Mouse (Mus musculus): ENCODE data around the gene Stx8.
A peak's percentile ranks its signal among the peaks of the same experiment; 100 is the strongest.

Stx8 gene

DNA sequence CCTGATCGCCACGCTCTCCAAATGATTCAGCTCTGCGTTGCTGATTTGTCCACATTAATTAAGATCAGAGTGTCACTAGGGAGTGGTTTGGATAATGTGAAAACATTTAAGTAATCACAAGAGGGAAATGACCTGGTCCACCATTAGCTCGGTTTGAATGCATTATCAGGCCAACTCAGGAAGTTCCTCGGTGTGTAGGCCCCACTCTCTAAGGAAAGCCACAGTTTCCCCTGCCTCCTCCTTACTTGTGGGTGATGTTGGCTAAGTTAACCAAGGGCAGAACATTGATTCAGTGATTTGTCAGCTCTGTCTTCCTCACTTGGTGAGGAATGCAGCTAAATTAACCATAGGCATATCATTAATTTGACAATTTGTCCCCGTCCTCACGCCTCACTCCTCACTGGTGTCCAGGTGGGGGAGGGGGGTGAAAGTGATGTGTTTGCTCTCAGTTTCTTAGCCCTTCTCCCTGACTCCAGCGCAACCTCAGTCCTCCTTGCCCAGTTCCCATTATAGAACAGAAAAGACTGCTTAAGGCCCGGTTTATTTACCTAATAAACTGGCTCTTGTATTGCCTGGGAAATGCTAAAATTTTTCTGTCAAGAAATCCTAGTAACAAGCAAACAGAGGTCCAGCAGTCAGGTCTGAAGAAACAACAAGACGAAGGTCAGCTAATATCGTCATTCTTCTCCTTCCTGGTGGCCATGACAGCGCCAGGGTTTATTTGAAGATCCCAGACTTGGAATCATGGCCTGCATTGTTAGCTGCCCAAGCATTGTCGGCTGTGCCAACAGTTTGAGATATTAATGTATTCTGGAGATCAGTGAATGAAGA lies 178.5 kb downstream of the Stx8 start:
- DNase-seq (ENCODE audit: extremely low spot score), result no peak

GRCm38 (mm10) chr11:68145066-68145585 lies 179.1 kb downstream of the Stx8 start:
- peak; percentile 38 for DNase-seq (ENCODE audit: extremely low spot score)

- DNase-seq (ENCODE audit: extremely low spot score), result peak; percentile 60
These were observed 179.8 kb downstream of the Stx8 start for GRCm38 (mm10) chr11:68145586-68146455.

DNA sequence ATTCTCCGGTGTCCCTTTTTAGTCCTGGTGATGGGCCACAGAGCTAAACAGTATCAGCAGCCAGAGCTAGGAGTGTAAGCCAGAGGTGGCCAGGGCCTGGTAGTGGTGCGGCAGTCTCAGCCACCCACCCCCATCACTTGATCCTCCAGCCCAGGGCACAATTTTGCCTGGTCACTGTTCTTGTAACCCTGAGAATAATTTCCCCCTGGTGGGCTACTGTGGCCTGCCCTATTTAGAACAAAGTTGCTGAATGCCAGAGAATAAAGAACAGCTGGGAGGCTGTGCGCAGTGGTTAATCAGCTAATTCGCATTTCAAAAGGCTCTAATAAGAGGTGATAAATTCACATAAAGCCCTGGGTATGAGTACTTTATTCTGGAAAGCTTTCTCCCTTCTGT lies 180.5 kb downstream of the Stx8 start:
- DNase-seq (ENCODE audit: extremely low spot score), result no peak

DNA sequence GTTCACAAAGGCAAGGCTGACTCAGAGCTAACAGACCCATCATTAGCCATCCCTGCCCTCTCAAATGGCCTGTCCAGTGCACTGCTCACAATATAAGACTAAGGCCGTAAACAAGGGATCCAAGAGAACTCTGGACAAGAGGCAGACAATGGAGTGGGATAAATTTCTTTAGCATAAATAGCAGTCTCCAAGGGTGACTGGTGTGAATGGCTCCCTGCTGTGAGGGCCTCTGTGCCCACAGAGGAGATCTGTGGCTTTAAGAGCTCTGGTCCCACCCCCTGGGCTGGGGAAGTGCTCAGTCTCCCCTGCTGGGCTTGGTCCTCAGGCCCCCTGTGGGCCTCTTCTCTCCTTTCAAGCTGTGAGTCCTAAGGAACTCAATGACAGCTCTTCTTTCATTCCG lies 184.9 kb downstream of the Stx8 start:
- DNase-seq (ENCODE audit: extremely low spot score), result peak; percentile 69

DNA sequence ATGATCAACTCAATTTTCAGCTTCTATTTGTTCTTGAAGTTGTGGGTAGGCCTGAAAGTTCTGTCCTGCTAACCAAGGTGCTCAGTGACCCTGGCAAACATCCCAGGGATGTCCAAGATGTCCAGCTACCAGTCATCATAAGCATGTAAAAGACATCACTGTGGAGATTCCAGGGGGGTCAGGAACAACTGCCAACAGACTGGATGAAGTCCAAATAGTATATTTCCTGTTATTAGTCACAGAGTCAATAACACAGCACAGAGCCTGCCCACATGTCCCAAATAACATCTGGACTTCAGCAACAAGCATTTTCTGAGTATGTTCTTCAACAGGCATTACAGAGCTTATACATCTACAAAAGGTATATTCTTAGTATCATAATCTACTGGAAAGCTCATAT lies 189.8 kb downstream of the Stx8 start:
- DNase-seq (ENCODE audit: extremely low spot score), result no peak

- DNase-seq (ENCODE audit: extremely low spot score), result no peak
These were observed 192.2 kb downstream of the Stx8 start for GRCm38 (mm10) chr11:68158166-68158565.

- DNase-seq (ENCODE audit: extremely low spot score), result no peak
These were observed 193.9 kb downstream of the Stx8 start for GRCm38 (mm10) chr11:68159867-68160266.

DNA sequence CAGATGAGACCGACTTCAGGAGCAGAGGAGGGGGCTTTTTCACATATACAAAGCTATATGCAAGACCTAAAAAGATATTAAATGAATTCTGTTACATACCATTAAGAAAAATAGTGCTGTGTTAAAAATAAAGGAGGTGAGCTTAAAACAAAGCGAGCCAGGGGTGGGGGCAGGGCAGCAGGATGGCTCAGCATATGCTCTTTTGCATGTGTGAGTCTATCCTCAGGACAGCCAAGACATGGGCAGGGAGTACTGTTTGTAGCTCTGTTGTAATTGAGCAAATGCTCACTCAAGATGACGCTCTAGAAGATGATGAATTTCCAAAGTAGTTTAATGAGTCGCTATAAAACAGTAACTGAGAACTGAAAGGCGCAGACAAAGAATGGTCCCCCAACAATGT lies 198.4 kb downstream of the Stx8 start:
- DNase-seq (ENCODE audit: extremely low spot score), result no peak

- DNase-seq (ENCODE audit: extremely low spot score), result no peak
These were observed 202.4 kb downstream of the Stx8 start for GRCm38 (mm10) chr11:68168427-68168826.

GRCm38 (mm10) chr11:68171973-68172647 lies 206.1 kb downstream of the Stx8 start:
- no peak for DNase-seq (ENCODE audit: extremely low spot score)

GRCm38 (mm10) chr11:68172648-68173045 lies 206.7 kb downstream of the Stx8 start:
- DNase-seq (ENCODE audit: extremely low spot score), result no peak

GRCm38 (mm10) chr11:68176550-68176949 lies 210.6 kb downstream of the Stx8 start:
- DNase-seq (ENCODE audit: extremely low spot score), result no peak

DNA sequence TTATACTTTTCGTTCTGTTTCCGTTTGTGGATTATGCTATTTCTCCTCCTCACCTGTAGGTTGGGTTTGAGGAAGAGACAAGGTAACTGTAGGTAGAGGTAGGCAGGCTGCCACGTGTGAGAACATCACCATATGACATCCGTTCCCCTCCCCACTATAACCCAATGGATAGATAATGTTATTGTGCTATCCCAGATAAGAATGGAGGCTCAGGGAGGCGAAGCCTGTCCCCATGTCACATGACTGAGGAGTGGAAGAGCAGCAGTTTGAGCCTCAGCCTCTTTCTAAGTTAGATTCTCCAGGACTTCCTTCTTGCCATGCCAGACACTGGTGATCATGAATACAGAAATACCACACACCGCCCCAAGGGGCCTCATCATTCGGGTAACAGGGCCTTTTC lies 211.4 kb downstream of the Stx8 start:
- no peak for DNase-seq (ENCODE audit: extremely low spot score)

DNA sequence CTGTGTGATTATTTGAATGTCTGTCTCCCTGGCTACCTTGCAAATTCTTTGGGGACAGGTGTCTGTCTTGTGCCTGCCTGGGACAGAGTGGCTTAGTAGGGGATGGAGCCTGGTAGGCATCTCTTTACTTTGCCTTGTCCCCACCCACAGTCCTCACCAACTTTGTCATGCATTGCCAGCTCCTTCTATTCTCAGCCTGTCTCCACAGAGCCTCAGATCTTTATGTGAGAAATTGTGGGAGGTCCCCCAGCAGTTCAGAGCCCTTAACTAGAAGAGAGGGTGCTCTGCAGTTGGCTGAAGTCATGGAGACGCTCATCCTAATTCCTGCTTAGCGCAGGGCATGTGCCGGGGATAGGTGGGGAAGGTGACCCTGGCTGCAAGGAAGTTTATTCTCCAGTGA lies 219.7 kb downstream of the Stx8 start:
- no peak for DNase-seq (ENCODE audit: extremely low spot score)

- DNase-seq (ENCODE audit: extremely low spot score), result no peak
These were observed 221.2 kb downstream of the Stx8 start for GRCm38 (mm10) chr11:68187242-68187641.

- no peak for DNase-seq (ENCODE audit: extremely low spot score)
These were observed 222.8 kb downstream of the Stx8 start for GRCm38 (mm10) chr11:68188695-68189201.

- no peak for DNase-seq (ENCODE audit: extremely low spot score)
These were observed 224.9 kb downstream of the Stx8 start for GRCm38 (mm10) chr11:68190849-68191248.

GRCm38 (mm10) chr11:68195168-68195567 lies 229.2 kb downstream of the Stx8 start:
- no peak for DNase-seq (ENCODE audit: extremely low spot score)

- DNase-seq (ENCODE audit: extremely low spot score), result no peak
These were observed 229.7 kb downstream of the Stx8 start for GRCm38 (mm10) chr11:68195693-68196176.

GRCm38 (mm10) chr11:68196566-68196965 lies 230.6 kb downstream of the Stx8 start:
- DNase-seq (ENCODE audit: extremely low spot score), result no peak

GRCm38 (mm10) chr11:68197471-68197870 lies 231.5 kb downstream of the Stx8 start:
- DNase-seq (ENCODE audit: extremely low spot score), result no peak
